Mouse (Mus musculus) C2C12 (cell line): ENCODE results near the gene Evx2.

Experiments
- CTCF ChIP-seq: IDR thresholded peaks from one replicate; pipeline ENCODE4 v1.5.1; 2011; ENCODE audit not compliant: control insufficient read depth, insufficient read depth, insufficient read length
- FOSL1 ChIP-seq: IDR thresholded peaks from one replicate; pipeline ENCODE4 v1.8.0; 2011; ENCODE audit warnings: mild to moderate bottlenecking, low read length; ENCODE audit not compliant: poor library complexity, insufficient read depth, severe bottlenecking
- MAX ChIP-seq: IDR thresholded peaks from one replicate; pipeline ENCODE4 v1.6.1; 2011; ENCODE audit warnings: mild to moderate bottlenecking, control low read depth
- MYOG ChIP-seq: IDR thresholded peaks from one replicate; pipeline ENCODE4 v1.6.1; 2011; ENCODE audit not compliant: control insufficient read depth, insufficient read length; ENCODE audit errors: extremely low read depth

DNA sequence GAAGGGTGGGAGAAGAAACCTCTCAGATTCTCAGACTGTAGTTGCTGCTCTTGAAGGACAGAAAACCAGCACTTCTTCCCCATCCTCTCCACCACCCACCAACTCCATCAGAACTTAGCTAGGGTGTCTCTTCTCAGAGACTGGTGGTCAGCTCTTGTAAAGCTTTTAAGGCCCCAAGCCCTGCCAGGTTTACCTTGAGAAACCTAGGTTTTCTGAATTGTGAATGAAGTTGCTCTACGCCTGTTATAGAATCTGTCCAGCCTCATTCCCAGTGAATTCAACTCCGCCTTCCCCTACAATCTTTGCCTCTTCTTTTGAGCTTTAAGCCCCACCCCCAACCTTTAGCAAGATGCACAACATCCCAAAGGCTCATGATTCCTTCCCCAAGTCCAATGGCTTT, 17.7 kb upstream of the Evx2 start:
- TF ChIP-seq CTCF (no peak), FOSL1 (no peak), MAX (no peak), MYOG (no peak)
